Mouse (Mus musculus): ENCODE data around the gene Scgb3a1. TPM values are rescaled to one million over a fixed set of nuclear protein-coding genes. Genes with fewer than 3 reads are reported as not detected.

Gene Scgb3a1
- polyA plus RNA-seq, 1 experiment from 2014 or later: not detected

DNA sequence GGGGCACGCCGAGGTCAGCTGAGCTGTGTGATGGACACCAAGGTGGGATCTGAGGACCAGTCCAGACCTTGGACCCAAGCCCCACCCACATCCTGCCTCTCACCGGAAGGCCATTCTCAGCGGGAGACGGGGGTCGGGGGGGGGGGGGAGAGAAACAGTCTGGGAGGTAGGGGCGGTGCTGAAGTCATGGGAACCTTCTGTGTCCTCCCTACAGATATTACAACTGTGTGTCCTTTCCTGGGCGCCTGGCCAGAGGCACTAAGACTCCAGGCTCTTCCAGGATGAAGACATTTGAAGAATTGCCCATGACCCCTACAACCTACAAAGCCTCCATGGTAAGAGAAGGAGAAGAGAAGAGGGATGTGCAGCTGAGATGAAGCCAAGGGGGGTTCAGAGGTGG, 17.7 kb upstream of the Scgb3a1 start:
- Histone ChIP-seq H3K9ac (no peak overlapping the region), H3K4me3 (no peak overlapping the region), H3K27me3 (no peaks in the 10 kb centered on the region), H3K9me3 (no peaks in the 10 kb centered on the region), H3K36me3 (no peaks in the 10 kb centered on the region), H3K4me2 (no peak overlapping the region), H3K27ac (no peak overlapping the region), H3K4me1 (peaks cover 3% of the 10 kb centered on the region)
- 58% methylated on average over 8 of the region's 8 CpGs for WGBS
- no peak; the same call in 1 of the 2 replicates for ATAC-seq (ENCODE audit: insufficient number of reproducible peaks, low FRiP score, low TSS enrichment, low read depth)

DNA sequence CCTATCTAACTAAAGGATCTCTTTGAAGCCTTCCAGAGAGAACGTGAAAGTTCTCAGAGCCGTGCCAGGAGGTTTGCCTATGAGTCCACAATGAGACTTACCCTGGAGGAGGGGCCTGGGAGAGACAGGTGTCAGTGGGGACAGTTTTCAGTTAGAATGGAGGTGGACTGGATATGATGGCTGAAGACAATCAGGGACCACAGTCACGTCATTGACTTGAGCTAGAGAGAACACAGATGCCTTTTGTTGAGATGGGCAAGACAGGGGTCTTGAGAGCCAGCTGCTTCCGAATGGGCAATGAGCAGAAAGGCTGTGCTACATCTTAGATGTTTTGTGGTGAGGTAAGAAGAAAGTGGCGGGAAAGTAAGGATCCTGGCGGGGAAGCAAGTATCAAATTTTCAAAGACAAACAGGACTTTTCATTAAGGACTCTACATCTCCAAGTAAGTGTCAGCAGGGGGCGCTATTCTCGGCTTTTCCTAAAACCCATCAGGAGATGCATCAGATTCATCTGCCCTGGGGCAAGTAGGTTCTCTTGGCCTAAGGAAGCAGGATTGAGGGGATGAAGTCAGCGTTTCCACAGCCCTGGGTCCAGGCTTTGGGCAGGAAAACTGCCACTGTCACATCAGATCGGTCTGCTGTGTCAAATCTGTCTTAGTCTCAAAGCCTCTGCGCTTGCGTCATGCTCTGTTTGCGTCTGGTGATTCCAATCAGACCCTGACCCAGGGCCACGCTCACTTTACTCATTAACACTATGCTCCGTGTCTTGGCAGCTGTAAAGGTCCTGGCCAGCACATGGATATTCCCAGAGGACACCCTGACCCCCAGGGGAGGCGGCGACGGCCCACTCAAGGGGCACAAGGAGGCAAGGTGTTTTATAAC, 13.1 kb upstream of the Scgb3a1 start:
- Histone ChIP-seq H3K4me2 (no peak overlapping the region), H3K27me3 (no peaks in the 10 kb centered on the region), H3K36me3 (no peaks in the 10 kb centered on the region), H3K4me1 (peaks cover 10% of the 10 kb centered on the region), H3K9me3 (no peaks in the 10 kb centered on the region), H3K27ac (no peak overlapping the region), H3K4me3 (no peak overlapping the region), H3K9ac (no peak overlapping the region)
- no peak for ATAC-seq (ENCODE audit: insufficient number of reproducible peaks, low FRiP score, low TSS enrichment, low read depth)
- 50% methylated on average over 18 of the region's 18 CpGs for WGBS

DNA sequence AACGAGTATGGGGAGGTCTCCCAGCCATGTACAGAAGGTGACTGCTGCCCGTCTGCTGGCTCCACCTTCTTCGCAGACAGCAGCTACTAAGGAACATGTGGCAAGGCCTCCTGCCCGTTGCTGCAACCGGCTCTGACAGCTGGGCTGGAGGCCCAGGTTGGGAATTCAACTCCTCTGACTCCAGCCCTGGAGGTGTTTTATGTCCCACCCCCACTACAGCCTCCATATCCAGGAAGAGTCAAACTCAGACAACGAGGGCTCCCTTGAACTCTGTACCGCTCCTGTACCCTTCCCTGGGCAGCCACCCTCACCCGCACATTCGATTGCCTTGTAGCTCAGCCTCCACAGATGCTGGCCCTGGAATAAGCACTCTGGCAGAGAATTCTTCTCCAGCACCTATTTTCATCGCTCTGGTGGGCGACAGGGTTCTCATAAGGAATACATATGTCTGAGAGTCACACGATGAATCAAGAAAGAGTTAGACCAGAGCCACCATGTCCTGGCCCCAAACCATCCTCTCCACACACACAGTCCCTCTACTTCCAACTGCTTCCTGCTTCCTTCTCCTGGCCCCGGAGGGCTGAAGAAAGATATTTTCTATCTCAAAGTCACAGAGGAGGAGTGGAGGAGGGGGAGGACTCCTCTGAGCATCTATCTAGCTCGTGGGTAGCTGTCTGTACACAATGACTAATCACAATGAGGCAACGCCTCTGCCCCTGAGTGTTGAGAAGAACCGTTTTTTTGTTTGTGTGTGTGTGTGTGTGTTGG, 12.2 kb upstream of the Scgb3a1 start:
- H3K4me2 ChIP-seq: no peak overlapping the region
- 59% methylated on average over 16 of the region's 16 CpGs for WGBS

DNA sequence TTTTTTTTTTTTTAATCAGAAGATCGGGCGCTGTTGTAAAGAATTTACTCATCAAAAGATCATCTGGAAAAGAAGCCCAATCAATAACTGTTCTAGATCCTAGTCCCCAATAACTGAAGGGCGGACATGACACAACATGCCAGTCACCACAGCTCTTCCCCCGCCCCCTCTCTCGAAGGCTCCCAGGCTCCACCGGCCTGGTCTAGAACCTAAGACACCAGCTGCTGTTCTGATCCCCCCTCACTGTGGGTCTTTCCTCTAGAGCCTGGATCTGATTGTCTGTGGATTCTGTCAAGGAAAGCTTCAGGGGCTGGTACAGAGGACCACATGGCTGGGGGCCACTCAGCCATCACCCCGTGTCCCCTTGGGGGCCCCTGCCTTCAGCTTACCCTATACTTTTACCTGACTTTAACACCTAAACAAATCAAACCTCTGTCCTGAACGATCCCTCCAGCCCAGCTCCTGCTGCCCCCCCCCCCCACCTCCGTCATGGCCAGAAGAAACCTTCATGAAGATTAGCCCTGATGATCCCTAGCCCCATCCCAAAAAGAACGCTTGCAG, 11.6 kb upstream of the Scgb3a1 start:
- H3K9ac ChIP-seq: no peak overlapping the region
- WGBS: 82% methylated on average over 10 of the region's 10 CpGs
- H3K4me2 ChIP-seq: no peak overlapping the region
- no peak overlapping the region for H3K27ac ChIP-seq
- H3K9me3 ChIP-seq: no peaks in the 10 kb centered on the region
- no peak overlapping the region for H3K4me3 ChIP-seq
- H3K36me3 ChIP-seq: no peaks in the 10 kb centered on the region
- ATAC-seq (ENCODE audit: insufficient number of reproducible peaks, low FRiP score, low TSS enrichment, low read depth): no peak
- no peaks in the 10 kb centered on the region for H3K27me3 ChIP-seq
- H3K4me1 ChIP-seq: peaks cover 10% of the 10 kb centered on the region

More for the DNA sequence above, 12.2 kb upstream of the Scgb3a1 start:
- Histone ChIP-seq H3K27me3 (no peaks in the 10 kb centered on the region), H3K4me1 (peaks cover 10% of the 10 kb centered on the region), H3K4me3 (no peak overlapping the region), H3K9me3 (no peaks in the 10 kb centered on the region), H3K9ac (no peak overlapping the region), H3K36me3 (no peaks in the 10 kb centered on the region), H3K27ac (no peak overlapping the region)
- ATAC-seq (ENCODE audit: insufficient number of reproducible peaks, low FRiP score, low TSS enrichment, low read depth): no peak

DNA sequence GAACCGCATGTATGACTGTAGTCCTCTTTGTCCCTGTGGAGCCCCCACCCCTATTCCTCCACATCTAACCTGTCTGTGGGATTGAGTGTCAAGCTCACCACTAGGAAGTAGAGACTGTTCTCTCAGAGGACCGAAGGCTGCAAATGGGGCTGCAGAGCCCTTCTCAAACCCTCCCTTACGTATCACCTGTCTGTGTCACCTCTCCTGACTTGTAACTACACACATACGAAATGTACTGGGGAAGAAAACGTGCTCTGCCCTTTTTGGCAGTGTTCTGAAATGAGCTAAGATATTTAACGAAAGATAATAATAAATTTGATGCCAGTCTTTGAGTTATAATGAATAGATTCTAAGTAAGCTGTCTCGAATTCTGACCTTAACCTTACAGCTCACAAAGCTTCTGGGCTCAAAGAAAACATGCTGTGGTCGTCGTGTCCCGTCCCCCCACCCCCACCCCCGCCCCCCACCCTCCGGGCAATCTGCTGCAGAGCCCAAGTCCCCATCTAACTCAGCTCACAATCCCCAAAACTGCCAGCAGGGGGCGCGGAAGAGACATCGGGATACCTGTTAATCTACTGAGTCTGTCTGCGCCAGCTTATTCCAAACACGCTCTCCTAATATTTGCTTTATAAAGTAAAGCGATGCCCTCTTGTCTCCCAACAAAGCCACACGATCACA, 10.9 kb upstream of the Scgb3a1 start:
- H3K4me1 ChIP-seq: peaks cover 10% of the 10 kb centered on the region
- H3K36me3 ChIP-seq: no peaks in the 10 kb centered on the region
- no peak overlapping the region for H3K27ac ChIP-seq
- no peak overlapping the region for H3K9ac ChIP-seq
- ATAC-seq (ENCODE audit: insufficient number of reproducible peaks, low FRiP score, low TSS enrichment, low read depth): no peak
- H3K9me3 ChIP-seq: no peaks in the 10 kb centered on the region
- 27% methylated on average over 19 of the region's 19 CpGs for WGBS
- no peak overlapping the region for H3K4me3 ChIP-seq
- no peaks in the 10 kb centered on the region for H3K27me3 ChIP-seq
- H3K4me2 ChIP-seq: no peak overlapping the region

DNA sequence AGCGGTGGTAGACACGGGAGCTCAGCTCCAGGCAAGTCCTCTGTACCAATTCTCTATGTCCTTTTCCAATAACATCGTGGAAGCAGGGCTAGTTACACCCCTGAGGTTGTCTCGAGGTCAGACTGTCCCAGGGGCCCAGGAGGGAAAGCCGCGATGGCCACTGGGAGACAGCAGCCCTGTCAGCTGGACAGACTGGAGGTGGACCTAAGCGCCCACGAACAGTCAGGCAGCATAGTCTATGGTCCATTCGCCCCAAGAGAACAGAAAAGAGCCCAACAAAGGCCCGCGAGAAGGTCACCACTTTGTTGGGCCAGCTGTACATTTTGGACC, 10.4 kb upstream of the Scgb3a1 start:
- Histone ChIP-seq H3K27me3 (no peaks in the 10 kb centered on the region), H3K9me3 (no peaks in the 10 kb centered on the region), H3K36me3 (no peaks in the 10 kb centered on the region), H3K27ac (no peak overlapping the region), H3K4me2 (no peak overlapping the region), H3K4me1 (peaks cover 10% of the 10 kb centered on the region), H3K9ac (no peak overlapping the region), H3K4me3 (no peak overlapping the region)
- ATAC-seq (ENCODE audit: insufficient number of reproducible peaks, low FRiP score, low TSS enrichment, low read depth): no peak
- WGBS: 34% methylated on average over 11 of the region's 11 CpGs

DNA sequence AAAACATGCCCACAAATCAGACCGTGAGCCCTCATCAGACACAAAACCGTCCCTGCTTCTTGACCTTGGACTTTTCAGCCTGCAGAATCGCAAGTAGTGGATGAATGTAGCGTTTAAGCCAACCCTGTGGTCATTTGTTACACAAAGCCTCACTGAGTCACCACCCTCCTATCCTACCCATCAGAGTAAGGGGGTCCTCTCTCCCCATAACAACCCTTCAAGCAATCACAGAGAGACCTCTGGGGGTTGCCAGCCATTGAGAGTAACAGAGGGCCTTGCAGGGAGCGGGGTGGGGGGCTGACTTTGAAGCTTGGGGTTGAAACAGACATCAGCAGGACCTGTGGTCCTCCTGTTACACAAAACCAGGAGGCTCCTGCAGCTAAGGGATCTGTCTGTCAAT, 8.8 kb upstream of the Scgb3a1 start:
- Histone ChIP-seq H3K4me2 (no peak overlapping the region), H3K9me3 (no peaks in the 10 kb centered on the region), H3K27me3 (no peaks in the 10 kb centered on the region), H3K9ac (no peak overlapping the region), H3K36me3 (no peaks in the 10 kb centered on the region), H3K4me3 (no peak overlapping the region), H3K27ac (no peak overlapping the region), H3K4me1 (peaks cover 10% of the 10 kb centered on the region)
- no peak for ATAC-seq (ENCODE audit: insufficient number of reproducible peaks, low FRiP score, low TSS enrichment, low read depth)
- WGBS: 93% methylated on average over 5 of the region's 5 CpGs

DNA sequence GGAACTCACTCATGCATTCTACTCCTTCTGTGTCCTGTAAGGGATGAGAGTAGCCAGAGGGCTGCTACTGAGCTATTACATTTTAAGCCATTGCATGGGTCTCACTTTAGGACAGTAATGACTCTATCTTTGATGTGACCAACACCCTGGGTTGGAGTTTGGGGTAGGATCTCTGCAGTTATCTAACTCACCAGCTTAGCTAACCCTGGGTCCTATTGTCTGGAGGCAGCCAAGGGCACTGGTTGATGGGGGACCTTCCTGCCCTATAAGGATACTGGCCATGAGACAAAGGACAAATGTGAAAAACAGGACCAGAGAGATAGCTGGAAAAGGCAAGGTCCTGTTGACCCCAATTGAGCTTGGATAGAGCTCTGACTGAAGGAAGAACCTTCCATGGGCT, 7.9 kb upstream of the Scgb3a1 start:
- no peaks in the 10 kb centered on the region for H3K9me3 ChIP-seq
- no peaks in the 10 kb centered on the region for H3K27me3 ChIP-seq
- ATAC-seq (ENCODE audit: insufficient number of reproducible peaks, low FRiP score, low TSS enrichment, low read depth): no peak

DNA sequence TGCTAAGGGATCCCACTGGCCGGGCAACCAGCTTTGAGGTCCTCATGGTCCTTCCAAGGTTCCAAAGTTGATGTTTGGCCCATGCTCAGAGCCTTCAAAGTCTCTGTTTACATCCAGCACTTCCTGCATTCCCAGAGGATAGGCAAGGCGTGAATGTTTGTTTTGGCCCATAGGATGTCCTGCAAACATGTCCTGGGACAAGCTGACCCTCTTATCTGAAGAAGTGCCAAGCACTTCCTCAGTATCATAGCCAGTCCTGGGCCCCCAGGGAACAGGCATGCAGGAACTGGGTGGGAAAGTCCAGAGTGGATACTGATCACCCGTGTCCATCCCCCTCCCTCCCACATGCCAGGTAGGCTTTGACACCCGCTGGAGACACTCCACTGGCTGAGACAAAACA, 5.3 kb upstream of the Scgb3a1 start:
- Histone ChIP-seq H3K4me1 (peaks cover 1% of the 10 kb centered on the region; the same call in 1 of the 2 replicates), H3K4me2 (no peak overlapping the region), H3K9me3 (no peaks in the 10 kb centered on the region), H3K27ac (no peak overlapping the region), H3K4me3 (no peak overlapping the region), H3K27me3 (no peaks in the 10 kb centered on the region), H3K9ac (no peak overlapping the region), H3K36me3 (no peaks in the 10 kb centered on the region)
- ATAC-seq (ENCODE audit: insufficient number of reproducible peaks, low FRiP score, low TSS enrichment, low read depth): no peak
- WGBS: 81% methylated on average over 4 of the region's 4 CpGs

More for the DNA sequence above, 7.9 kb upstream of the Scgb3a1 start:
- no peak overlapping the region for H3K9ac ChIP-seq
- no peak overlapping the region for H3K27ac ChIP-seq
- no peak overlapping the region for H3K4me2 ChIP-seq
- H3K4me1 ChIP-seq: peaks cover 9% of the 10 kb centered on the region
- H3K4me3 ChIP-seq: no peak overlapping the region
- no peaks in the 10 kb centered on the region for H3K36me3 ChIP-seq

DNA sequence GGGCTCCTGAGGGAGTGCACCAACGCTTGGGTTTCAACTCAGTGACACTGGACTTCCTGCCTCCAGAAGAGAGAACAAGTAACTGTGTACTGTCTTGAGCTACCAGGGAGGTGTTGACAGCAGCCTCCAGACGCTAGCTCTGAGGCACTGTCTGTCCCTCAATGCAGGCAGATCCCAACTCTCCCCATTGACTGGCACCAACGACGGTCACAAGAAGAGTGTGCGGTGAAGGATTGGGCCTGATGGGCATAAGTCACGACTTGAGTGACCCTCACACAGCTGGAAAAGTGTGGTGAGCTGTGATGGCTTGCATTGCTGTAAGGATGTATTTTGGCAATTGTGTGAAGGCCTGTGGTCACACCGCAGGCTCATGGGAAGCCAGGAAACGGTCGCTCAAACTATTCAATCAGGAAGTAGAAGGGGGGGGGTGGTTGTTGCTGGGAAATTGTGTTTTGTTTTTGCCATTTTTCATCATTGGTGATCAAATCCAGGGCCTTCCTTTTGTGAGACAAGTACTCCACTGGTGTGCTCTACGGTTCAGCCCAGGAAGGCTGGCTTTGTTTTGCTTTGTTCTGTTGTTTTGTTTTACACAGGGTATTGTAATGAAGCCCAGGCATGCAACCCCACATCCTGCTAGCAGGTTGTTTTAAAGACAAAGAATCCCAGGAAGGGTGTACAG, 4.5 kb upstream of the Scgb3a1 start:
- H3K4me1 ChIP-seq: no peaks in the 10 kb centered on the region
- no peak overlapping the region for H3K4me3 ChIP-seq
- H3K27ac ChIP-seq: no peak overlapping the region
- no peak overlapping the region for H3K9ac ChIP-seq
- H3K36me3 ChIP-seq: no peaks in the 10 kb centered on the region
- H3K4me2 ChIP-seq: no peak overlapping the region
- no peaks in the 10 kb centered on the region for H3K27me3 ChIP-seq
- 73% methylated on average over 10 of the region's 10 CpGs for WGBS
- H3K9me3 ChIP-seq: no peaks in the 10 kb centered on the region
- no peak for ATAC-seq (ENCODE audit: insufficient number of reproducible peaks, low FRiP score, low TSS enrichment, low read depth)

DNA sequence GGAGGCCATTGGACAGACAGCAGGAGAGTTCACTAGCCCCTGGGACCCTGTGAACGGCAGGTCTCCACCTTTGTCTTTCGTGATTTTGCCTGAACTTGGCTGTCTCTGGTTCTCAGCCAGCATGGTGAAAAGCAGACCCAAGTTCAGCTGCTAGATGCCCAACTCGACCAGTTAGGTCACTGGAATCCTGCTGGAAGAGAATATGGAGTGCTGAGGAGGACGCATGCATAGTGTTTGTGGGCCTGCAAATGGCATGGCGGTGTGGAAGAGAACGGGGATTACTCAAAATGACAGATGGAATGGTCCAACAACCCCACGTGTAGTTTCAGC, 4.0 kb upstream of the Scgb3a1 start:
- no peaks in the 10 kb centered on the region for H3K9me3 ChIP-seq
- no peaks in the 10 kb centered on the region for H3K27me3 ChIP-seq
- no peak overlapping the region for H3K4me2 ChIP-seq
- H3K27ac ChIP-seq: no peak overlapping the region
- no peak overlapping the region for H3K9ac ChIP-seq
- no peaks in the 10 kb centered on the region for H3K4me1 ChIP-seq
- ATAC-seq (ENCODE audit: insufficient number of reproducible peaks, low FRiP score, low TSS enrichment, low read depth): no peak
- no peaks in the 10 kb centered on the region for H3K36me3 ChIP-seq
- 78% methylated on average over 7 of the region's 7 CpGs for WGBS
- H3K4me3 ChIP-seq: no peak overlapping the region

Data from limb, embryonic 15.5 days (tissue).